Mouse (Mus musculus) brain, embryonic 14.5 days (tissue): ENCODE measurements at regions not wholly inside any gene's neighbourhood (a gene's known extent, or its start where the extent isn't known, plus 50 kb on each side); places are given as distances from the start of the nearest gene placed in this dataset.

Source experiments
- DNase-seq: peaks from one replicate; pipeline ENCODE4 v3.0.0-alpha.2; 2011; ENCODE audit warnings: low read depth
- CTCF ChIP-seq: fragments of 200-500 bp; IDR thresholded peaks from 2 replicates; pipeline ENCODE4 v1.5.1; 2012; ENCODE audit warnings: inconsistent platforms, mild to moderate bottlenecking, moderate library complexity, borderline replicate concordance; ENCODE audit not compliant: insufficient read depth, insufficient read length; ENCODE audit errors: extremely low read depth
- POLR2A ChIP-seq: fragments of 200-500 bp; IDR thresholded peaks from 2 replicates; pipeline ENCODE4 v1.6.1; 2012; ENCODE audit warnings: mild to moderate bottlenecking, inconsistent platforms, borderline replicate concordance; ENCODE audit not compliant: poor library complexity, insufficient read depth, insufficient read length, severe bottlenecking; ENCODE audit errors: extremely low read depth

DNA sequence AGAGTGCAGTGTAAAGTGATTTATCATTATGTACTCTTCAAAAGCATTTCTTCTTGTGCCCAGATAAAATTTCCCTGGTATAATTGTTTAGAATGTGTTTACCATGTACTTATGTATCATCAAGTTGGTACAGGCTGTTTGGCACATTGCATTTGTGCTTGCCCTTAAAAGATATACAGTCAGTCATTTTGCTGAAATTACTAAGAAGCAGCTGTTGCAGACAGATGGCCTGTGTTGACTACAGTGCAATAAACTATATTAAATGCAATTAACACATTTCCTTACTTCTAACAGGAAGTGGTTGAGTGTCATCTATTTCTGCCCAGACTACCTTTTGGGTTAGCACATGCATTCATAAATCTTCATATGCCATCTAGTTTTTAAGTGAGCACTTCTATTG lies 954.9 kb upstream of the 4931408C20Rik start:
- peak; percentile 84 for DNase-seq

DNA sequence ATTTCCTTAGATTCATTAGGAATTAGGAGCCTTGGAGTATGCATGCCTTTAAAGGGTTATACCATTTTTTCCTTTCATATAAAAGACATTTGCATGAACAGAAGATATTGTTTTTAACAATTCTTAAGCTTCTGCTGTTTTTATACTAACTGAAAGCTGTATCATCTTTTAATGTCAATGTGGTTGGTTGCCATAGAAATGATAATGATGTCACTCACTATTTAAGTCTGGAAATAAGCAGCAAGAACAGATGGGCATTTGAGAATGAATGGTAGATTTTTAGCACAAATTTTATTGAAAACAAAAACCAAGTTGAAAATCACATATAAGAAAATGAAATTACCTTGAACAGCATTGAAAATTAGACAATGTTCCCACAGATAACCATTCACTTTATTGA lies 941.8 kb upstream of the 4931408C20Rik start:
- TF ChIP-seq CTCF (no peak), POLR2A (no peak)

More for the DNA sequence above, 954.9 kb upstream of the 4931408C20Rik start:
- no peak for TF ChIP-seq POLR2A
- TF ChIP-seq CTCF: no peak

DNA sequence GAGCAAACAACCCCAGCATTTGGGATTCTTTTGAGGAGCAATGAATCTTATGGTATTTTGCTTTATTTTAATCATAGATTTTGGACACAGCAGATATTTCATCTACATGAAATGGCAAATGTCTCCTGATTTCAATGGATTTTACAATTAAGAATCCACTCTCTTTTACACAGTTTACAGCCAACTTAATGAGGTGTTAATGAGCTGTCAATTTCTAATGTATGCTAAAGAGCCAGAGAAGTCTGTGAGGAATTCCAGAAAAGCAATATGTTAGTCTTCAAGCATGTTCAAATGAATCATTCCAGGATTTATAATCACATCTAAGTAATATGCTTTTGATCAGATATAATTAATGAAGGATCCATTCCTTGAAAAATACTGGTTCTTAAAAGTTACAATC lies 929.0 kb upstream of the 4931408C20Rik start:
- DNase-seq: peak; percentile 76

More for the DNA sequence above, 941.8 kb upstream of the 4931408C20Rik start:
- peak; percentile 67 for DNase-seq

DNA sequence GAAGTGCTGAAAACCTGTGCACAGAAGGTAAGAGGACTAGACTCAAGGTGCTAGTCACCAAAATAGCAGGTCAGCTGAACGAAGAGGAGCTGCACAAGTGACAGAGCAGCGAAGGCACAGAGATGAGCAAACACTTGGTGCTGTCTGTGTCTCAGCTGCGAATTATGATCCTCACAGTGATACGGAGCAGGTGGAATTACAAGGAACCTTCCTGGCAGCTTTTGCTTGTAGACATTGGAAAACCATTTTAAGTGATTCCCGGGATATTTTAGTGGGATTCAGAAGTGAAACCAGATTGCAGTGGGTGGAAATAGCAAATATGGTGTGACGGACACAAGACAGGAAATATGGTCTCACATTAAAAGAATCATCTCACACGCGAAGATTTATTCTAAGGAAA lies 921.3 kb upstream of the 4931408C20Rik start:
- TF ChIP-seq CTCF (no peak), POLR2A (no peak)
- DNase-seq: no peak

More for the DNA sequence above, 929.0 kb upstream of the 4931408C20Rik start:
- TF ChIP-seq POLR2A: no peak
- TF ChIP-seq CTCF: no peak

- peak; percentile 52 for DNase-seq
- TF ChIP-seq CTCF (no peak), POLR2A (no peak)
Measured at GRCm38 (mm10) chr1:27578776-27579175, 891.5 kb upstream of the 4931408C20Rik start.

GRCm38 (mm10) chr1:27559426-27559825 lies 872.2 kb upstream of the 4931408C20Rik start:
- no peak for TF ChIP-seq CTCF
- TF ChIP-seq POLR2A: no peak
- peak; percentile 52 for DNase-seq

DNA sequence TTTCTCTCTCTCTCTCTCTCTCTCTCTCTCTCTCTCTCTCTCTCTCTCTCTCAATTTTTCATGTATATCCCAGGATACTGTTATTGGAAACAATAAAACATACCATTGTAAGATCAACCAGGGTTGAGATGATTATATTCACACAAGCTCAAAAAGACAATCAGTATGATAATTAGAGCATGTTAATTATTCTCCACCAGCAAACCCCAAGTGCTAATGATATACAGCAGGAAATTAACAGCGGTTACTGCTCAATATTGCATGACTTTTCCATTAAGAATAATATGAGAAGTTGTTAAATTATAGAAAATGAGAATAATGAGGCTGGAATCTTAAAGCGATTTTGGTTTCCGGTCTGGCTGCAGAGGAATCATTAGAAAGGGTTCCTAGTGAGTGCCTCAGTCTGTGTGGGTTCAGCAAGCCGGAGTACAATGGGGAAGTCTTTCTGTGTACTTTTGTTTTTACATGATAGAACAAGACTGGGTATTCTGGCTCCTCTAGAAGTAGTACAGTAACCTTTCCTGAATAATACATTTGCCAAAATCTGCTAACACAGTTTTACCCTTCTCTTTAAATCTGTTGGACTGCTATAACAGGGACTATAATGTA lies 823.6 kb upstream of the 4931408C20Rik start:
- peak; percentile 37 for DNase-seq
- no peak for TF ChIP-seq CTCF
- no peak for TF ChIP-seq POLR2A

GRCm38 (mm10) chr1:27503807-27504206 lies 816.5 kb upstream of the 4931408C20Rik start:
- no peak for DNase-seq
- TF ChIP-seq CTCF (no peak), POLR2A (no peak)

DNA sequence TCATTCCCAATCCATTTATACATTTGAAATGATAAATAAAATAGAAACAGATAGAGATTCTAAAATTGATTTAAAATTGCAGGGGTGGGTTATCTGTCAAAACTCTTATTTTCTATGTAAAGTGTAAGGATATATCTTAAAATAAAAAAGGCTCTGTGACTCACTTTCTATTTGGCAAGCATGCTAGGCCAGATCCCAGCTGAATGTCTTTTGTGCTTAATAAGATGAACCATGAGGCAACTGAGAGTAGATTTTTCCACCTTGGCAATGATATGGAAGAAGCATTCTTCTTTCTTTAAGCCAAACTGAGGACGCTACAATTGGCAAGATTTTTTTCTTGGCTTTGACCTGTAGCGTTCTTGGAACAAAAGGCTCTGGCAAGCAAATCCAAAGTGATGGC lies 791.7 kb upstream of the 4931408C20Rik start:
- TF ChIP-seq POLR2A (no peak), CTCF (no peak)
- peak; percentile 11 for DNase-seq

GRCm38 (mm10) chr1:27446069-27446468 lies 758.8 kb upstream of the 4931408C20Rik start:
- TF ChIP-seq POLR2A (no peak), CTCF (no peak)
- no peak for DNase-seq
